Mouse (Mus musculus): ENCODE data around the gene Gstt1. TPM values are rescaled to one million over a fixed set of nuclear protein-coding genes. Genes with fewer than 3 reads are reported as not detected.
A peak's percentile ranks its signal among the peaks of the same experiment; 100 is the strongest.
"Not testable (repeated sequence)": the region's sequence is repeated elsewhere in the genome, so short reads cannot be mapped to it uniquely, and the experiment has no call there.

The Gstt1 gene
- polyA plus RNA-seq, 1 experiment from 2014 or later, result 21.3 TPM

GRCm38 (mm10) chr10:75777885-75778284 lies 20.5 kb downstream of the Gstt1 start:
- Histone ChIP-seq H3K9me3 (no peaks in the 10 kb centered on the region), H3K4me3 (replicated peaks) (no peak overlapping the region), H3K4me1 (0 out of 2 replicates have a peak, but pooled peaks cover 17% of the 10 kb centered on the region), H3K9ac (no peak overlapping the region), H3K36me3 (no peaks in the 10 kb centered on the region), H3K27ac (no peak overlapping the region), H3K27me3 (replicated peaks) (no peaks in the 10 kb centered on the region), H3K4me2 (no peak overlapping the region)
- ATAC-seq (ENCODE audit: insufficient read depth, low FRiP score, low read depth), result no peak
- 82% methylated on average over 2 of the region's 2 CpGs for WGBS

DNA sequence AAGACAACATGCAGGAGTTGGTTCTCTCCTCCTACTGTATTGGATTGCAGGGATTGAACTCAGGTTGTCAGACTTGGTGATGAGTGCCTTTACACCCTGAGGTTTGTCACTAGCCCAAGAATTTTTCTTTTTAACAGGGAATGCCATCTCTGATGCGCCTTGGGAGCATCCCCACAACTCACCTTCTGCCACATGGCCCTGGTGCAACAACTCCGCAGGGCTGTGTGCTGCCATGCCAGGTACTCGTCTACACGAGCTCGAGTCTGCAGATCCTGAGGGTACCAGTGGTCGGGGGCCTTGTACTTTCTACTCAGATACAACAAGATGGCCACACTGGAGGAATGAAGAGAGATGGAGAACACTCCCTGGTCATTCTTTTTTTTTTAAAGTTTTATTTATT lies 21.8 kb downstream of the Gstt1 start:
- 89% methylated on average over 6 of the region's 6 CpGs for WGBS
- 0 out of 2 replicates have a peak, but pooled peaks cover 23% of the 10 kb centered on the region for H3K4me1 ChIP-seq
- H3K9me3 ChIP-seq, result no peaks in the 10 kb centered on the region
- no peaks in the 10 kb centered on the region for H3K27me3 ChIP-seq (replicated peaks)
- no peak overlapping the region for H3K27ac ChIP-seq
- H3K9ac ChIP-seq, result no peak overlapping the region
- H3K4me3 ChIP-seq (replicated peaks), result no peak overlapping the region
- no peak overlapping the region for H3K4me2 ChIP-seq
- H3K36me3 ChIP-seq, result no peaks in the 10 kb centered on the region
- ATAC-seq (ENCODE audit: insufficient read depth, low FRiP score, low read depth), result no peak

GRCm38 (mm10) chr10:75774587-75774986 lies 23.8 kb downstream of the Gstt1 start:
- Histone ChIP-seq H3K27me3 (replicated peaks) (no peaks in the 10 kb centered on the region), H3K9me3 (no peaks in the 10 kb centered on the region), H3K36me3 (no peaks in the 10 kb centered on the region), H3K4me1 (0 out of 2 replicates have a peak, but pooled peaks cover 11% of the 10 kb centered on the region), H3K4me2 (no peak overlapping the region), H3K27ac (no peak overlapping the region), H3K9ac (no peak overlapping the region), H3K4me3 (replicated peaks) (no peak overlapping the region)
- ATAC-seq (ENCODE audit: insufficient read depth, low FRiP score, low read depth), result no peak
- WGBS, result 92% methylated on average over 9 of the region's 9 CpGs

GRCm38 (mm10) chr10:75774102-75774501 lies 24.3 kb downstream of the Gstt1 start:
- H3K27ac ChIP-seq, result no peak overlapping the region
- no peaks in the 10 kb centered on the region for H3K27me3 ChIP-seq (replicated peaks)
- no peaks in the 10 kb centered on the region for H3K9me3 ChIP-seq
- no peak for ATAC-seq (ENCODE audit: insufficient read depth, low FRiP score, low read depth)
- 0 out of 2 replicates have a peak, but pooled peaks cover 8% of the 10 kb centered on the region for H3K4me1 ChIP-seq
- H3K4me2 ChIP-seq, result no peak overlapping the region
- H3K9ac ChIP-seq, result no peak overlapping the region
- no peak overlapping the region for H3K4me3 ChIP-seq (replicated peaks)
- WGBS, result 82% methylated on average over 5 of the region's 5 CpGs
- H3K36me3 ChIP-seq, result no peaks in the 10 kb centered on the region

- peak; percentile 98 for ATAC-seq (ENCODE audit: insufficient read depth, low FRiP score, low read depth)
- Histone ChIP-seq H3K27ac (no peak within 1 kb of the TSS; the same call in 1 of the 2 replicates), H3K4me1 (0 out of 2 replicates have a peak, but pooled peaks cover 8% of the 10 kb centered on the region), H3K4me3 (replicated peaks) (peak within 1 kb of the TSS; percentile 76), H3K9me3 (no peaks in the 10 kb centered on the region), H3K27me3 (replicated peaks) (no peaks in the 10 kb centered on the region), H3K4me2 (peak within 1 kb of the TSS; percentile 99), H3K36me3 (no peaks in the 10 kb centered on the region), H3K9ac (peak within 1 kb of the TSS; percentile 51)
- WGBS, result under 1% methylated on average over 41 of the region's 47 CpGs
Measured at GRCm38 (mm10) chr10:75772795-75773664, 25.4 kb downstream of the Gstt1 start, which contains the start of gene Ddt. Ddt (minus strand) TSS chr10:75773414.

GRCm38 (mm10) chr10:75767756-75768155 lies 30.6 kb downstream of the Gstt1 start:
- H3K27ac ChIP-seq; H3K4me2 ChIP-seq; H3K4me3 ChIP-seq (replicated peaks); H3K36me3 ChIP-seq; H3K27me3 ChIP-seq (replicated peaks); H3K9me3 ChIP-seq; ATAC-seq (ENCODE audit: insufficient read depth, low FRiP score, low read depth); H3K9ac ChIP-seq: not testable (repeated sequence)
- WGBS, result 26% methylated on average over 5 of the region's 5 CpGs
- H3K4me1 ChIP-seq, result peaks cover 11% of the 10 kb centered on the region

DNA sequence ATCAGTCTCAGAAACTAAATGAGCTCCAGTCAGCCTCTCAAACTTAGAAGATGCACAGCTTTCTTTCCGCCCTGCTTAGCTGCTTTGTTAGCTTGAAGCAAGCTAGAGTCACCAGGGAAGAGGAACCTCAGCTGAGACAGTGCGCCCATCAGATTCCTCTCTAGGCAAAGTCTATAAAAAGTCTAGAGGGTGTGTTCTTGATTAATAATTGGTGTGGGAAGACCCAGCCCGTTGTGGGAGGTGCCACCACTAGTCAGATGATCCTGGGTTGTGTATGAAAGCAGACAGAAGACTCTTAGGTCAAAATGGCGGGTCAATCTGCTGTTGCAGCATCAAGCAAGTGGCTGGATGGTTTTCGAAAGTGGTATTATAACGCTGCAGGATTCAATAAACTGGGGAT lies 31.5 kb downstream of the Gstt1 start:
- H3K27me3 ChIP-seq (replicated peaks), result no peaks in the 10 kb centered on the region
- H3K9ac ChIP-seq, result no peak overlapping the region
- H3K36me3 ChIP-seq, result no peaks in the 10 kb centered on the region
- ATAC-seq (ENCODE audit: insufficient read depth, low FRiP score, low read depth), result no peak
- no peak overlapping the region for H3K4me3 ChIP-seq (replicated peaks)
- no peak overlapping the region for H3K4me2 ChIP-seq
- H3K9me3 ChIP-seq, result no peaks in the 10 kb centered on the region
- WGBS, result 87% methylated on average over 6 of the region's 6 CpGs
- no peak overlapping the region for H3K27ac ChIP-seq
- H3K4me1 ChIP-seq, result peaks cover 10% of the 10 kb centered on the region

DNA sequence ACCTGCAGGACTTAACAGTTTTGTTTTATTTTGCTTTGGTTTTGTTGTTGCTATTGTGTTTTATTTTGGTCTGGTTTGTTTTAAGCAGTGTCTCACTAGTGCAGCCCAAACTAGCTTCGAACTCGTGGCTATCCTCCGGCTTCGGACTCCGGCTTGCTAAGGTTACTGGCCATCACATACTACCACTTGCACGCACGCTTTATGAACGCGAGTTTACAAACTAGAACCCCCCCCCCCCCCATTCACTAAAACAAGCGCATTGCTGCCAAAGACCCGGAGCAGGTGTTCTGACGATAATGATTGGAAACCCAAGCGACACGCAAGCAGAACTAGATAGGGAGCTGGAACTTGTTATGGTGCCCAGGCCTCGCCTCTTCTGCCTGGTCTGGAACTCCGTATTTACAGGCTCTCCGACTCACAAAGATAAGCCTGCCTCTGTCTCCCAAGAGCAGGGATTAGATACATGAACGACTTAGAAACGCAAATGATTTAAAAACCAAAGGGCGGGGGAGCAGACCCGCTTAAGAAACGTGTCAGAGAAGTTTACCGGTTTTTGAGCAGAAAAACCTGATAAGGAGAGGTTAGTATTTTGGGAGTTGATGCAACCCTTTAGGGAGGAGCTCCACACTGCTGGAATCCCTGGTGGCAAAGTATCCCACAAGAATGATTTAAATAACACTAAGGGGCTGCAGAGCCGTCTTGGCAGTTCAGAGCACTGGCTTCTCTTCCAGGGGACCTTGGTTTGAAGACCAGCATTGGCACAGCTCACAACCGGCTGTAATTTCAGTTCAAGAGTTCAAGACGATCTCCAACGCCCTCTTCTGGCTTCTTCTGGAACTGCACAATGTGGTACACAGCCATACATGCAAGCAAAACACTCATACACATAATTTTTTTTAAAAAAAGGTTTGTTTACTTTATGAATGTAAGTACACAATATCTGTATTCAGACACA lies 33.6 kb downstream of the Gstt1 start:
- Histone ChIP-seq H3K9ac (peak overlapping the region; percentile 5; the same call in 1 of the 2 replicates), H3K4me3 (replicated peaks) (peak overlapping the region; percentile 96), H3K36me3 (no peaks in the 10 kb centered on the region), H3K4me1 (peaks cover 10% of the 10 kb centered on the region), H3K27me3 (replicated peaks) (no peaks in the 10 kb centered on the region), H3K9me3 (no peaks in the 10 kb centered on the region), H3K4me2 (peak overlapping the region; percentile 74), H3K27ac (peak overlapping the region; percentile 77)
- 1% methylated on average over 27 of the region's 27 CpGs for WGBS
- ATAC-seq (ENCODE audit: insufficient read depth, low FRiP score, low read depth), result peak; percentile 34; the same call in 1 of the 2 replicates

DNA sequence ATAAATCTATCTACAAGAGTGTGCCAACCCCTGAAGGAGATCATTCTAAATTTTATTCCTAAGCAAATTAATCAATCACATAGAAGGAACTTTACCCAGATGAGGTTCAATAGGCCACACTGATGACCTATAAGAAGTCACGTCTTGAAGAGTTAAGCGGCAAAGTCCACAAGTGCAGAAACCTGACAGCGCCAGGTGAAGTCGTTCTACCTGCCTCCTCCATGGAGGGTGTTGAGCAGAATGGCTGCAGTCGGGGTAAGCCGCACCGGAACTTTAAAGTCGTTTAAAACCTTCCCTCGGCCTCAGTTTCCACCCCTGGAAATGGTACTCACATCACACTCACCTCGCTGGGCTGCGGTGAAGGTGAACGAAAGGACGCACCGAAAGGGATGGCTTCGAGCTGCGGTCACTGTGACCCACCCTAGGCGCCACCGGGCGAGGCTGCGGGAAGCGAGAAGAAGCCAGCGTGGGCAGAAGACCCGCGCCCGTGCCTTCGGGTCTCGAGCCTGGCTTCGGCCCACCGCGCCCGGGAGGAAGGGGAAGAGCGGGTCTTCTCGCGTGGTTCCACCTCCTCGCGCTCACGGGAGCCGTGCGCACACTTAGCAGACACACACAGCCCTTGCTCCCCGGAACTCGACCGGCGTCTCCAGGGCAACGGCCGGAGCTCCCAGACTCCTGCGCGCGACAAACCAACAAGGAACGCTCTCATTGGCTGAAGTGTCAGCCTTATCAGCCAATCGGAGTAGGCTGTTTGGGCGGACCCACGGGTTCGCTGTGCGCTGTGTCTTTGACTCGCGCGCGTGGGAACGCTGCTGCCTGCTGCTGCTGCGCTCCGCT lies 34.5 kb downstream of the Gstt1 start, which contains the start of gene Cabin1:
Gene Cabin1, minus strand, starts transcription at position 660 of the 837 bp plus-strand sequence.
- under 1% methylated on average over 61 of the region's 61 CpGs for whole genome bisulfite sequencing
- H3K4me3 ChIP-seq (replicated peaks), result peak within 1 kb of the TSS; percentile 96
- no peaks in the 10 kb centered on the region for H3K27me3 ChIP-seq (replicated peaks)
- H3K9ac ChIP-seq, result peak within 1 kb of the TSS; percentile 78
- peak within 1 kb of the TSS; percentile 77 for H3K27ac ChIP-seq
- peaks cover 10% of the 10 kb centered on the region for H3K4me1 ChIP-seq
- ATAC-seq (ENCODE audit: insufficient read depth, low FRiP score, low read depth), result peak; percentile 97
- peak within 1 kb of the TSS; percentile 74 for H3K4me2 ChIP-seq
- H3K9me3 ChIP-seq, result no peaks in the 10 kb centered on the region
- H3K36me3 ChIP-seq, result no peaks in the 10 kb centered on the region

GRCm38 (mm10) chr10:75762413-75762812 lies 36.0 kb downstream of the Gstt1 start:
- H3K36me3 ChIP-seq, result peaks cover 7% of the 10 kb centered on the region; the same call in 1 of the 2 replicates
- no peak overlapping the region for H3K4me3 ChIP-seq (replicated peaks)
- 0 out of 2 replicates have a peak overlapping the region, but pooled peaks have one; percentile 41 for H3K4me2 ChIP-seq
- H3K27me3 ChIP-seq (replicated peaks), result no peaks in the 10 kb centered on the region
- H3K9me3 ChIP-seq, result no peaks in the 10 kb centered on the region
- H3K4me1 ChIP-seq, result peaks cover 10% of the 10 kb centered on the region
- WGBS, result 87% methylated on average over 3 of the region's 3 CpGs
- no peak overlapping the region for H3K9ac ChIP-seq
- no peak for ATAC-seq (ENCODE audit: insufficient read depth, low FRiP score, low read depth)
- H3K27ac ChIP-seq, result no peak overlapping the region

GRCm38 (mm10) chr10:75760311-75760710 lies 38.1 kb downstream of the Gstt1 start:
- ATAC-seq (ENCODE audit: insufficient read depth, low FRiP score, low read depth), result no peak
- Histone ChIP-seq H3K27ac (no peak overlapping the region), H3K4me2 (no peak overlapping the region), H3K9ac (no peak overlapping the region), H3K9me3 (no peaks in the 10 kb centered on the region), H3K36me3 (peaks cover 11% of the 10 kb centered on the region; the same call in 1 of the 2 replicates), H3K4me3 (replicated peaks) (no peak overlapping the region), H3K27me3 (replicated peaks) (no peaks in the 10 kb centered on the region), H3K4me1 (peaks cover 10% of the 10 kb centered on the region)
- 96% methylated on average over 3 of the region's 3 CpGs for WGBS

All from stomach, embryonic 15.5 days (tissue).